Mouse (Mus musculus) heart, embryonic 15.5 days (tissue): ENCODE results near the gene Abca2. TPM values are rescaled to one million over a fixed set of nuclear protein-coding genes. Genes with fewer than 3 reads are reported as not detected.
"Not testable (repeated sequence)": the region's sequence is repeated elsewhere in the genome, so short reads cannot be mapped to it uniquely, and the experiment has no call there.

Experiments
- ATAC-seq: fragments of 200-750 bp; cut with Nextera tagmentation; replicated peaks from 2 replicates; pipeline ENCODE4 v1.8.0; 2017; ENCODE audit warnings: low read depth, moderate TSS enrichment; ENCODE audit not compliant: insufficient number of reproducible peaks, insufficient read depth, low FRiP score
- H3K27ac ChIP-seq: fragments of 300-500 bp; sonication (generic); 2 replicates; pipeline ENCODE4 v1.5.1; 2015; ENCODE audit warnings: mild to moderate bottlenecking, inconsistent platforms
- H3K27me3 ChIP-seq: fragments of 300-500 bp; sonication (generic); 2 replicates; pipeline ENCODE4 v1.6.1; 2015; ENCODE audit warnings: inconsistent platforms
- H3K36me3 ChIP-seq: fragments of 300-500 bp; sonication (generic); 2 replicates; pipeline ENCODE4 v1.6.1; 2015; ENCODE audit warnings: mild to moderate bottlenecking, inconsistent platforms
- H3K4me1 ChIP-seq: fragments of 300-500 bp; sonication (generic); replicated peaks from 2 replicates; pipeline ENCODE4 v1.6.1; 2015; ENCODE audit warnings: inconsistent platforms
- H3K4me2 ChIP-seq: fragments of 300-500 bp; sonication (generic); 2 replicates; pipeline ENCODE4 v1.6.1; 2015; ENCODE audit warnings: inconsistent platforms, mild to moderate bottlenecking, moderate library complexity
- H3K4me3 ChIP-seq: fragments of 300-500 bp; sonication (generic); 2 replicates; pipeline ENCODE4 v1.5.1; 2015; ENCODE audit warnings: mild to moderate bottlenecking, inconsistent platforms
- H3K9ac ChIP-seq: fragments of 300-500 bp; sonication (generic); 2 replicates; pipeline ENCODE4 v1.6.1; 2015; ENCODE audit warnings: mild to moderate bottlenecking, inconsistent platforms
- H3K9me3 ChIP-seq: fragments of 300-500 bp; sonication (generic); replicated peaks from 2 replicates; pipeline ENCODE4 v1.6.1; 2016; ENCODE audit warnings: inconsistent platforms
- WGBS: fragments of 180-500 bp; shearing (Covaris S2); methylation state at CpG from one replicate; pipeline ENCODE4 v1.1.7; 2015; ENCODE audit warnings: mixed read lengths; 5-methylcytosine and 5-hydroxymethylcytosine counted together
- polyA plus RNA-seq: library from polyadenylated mRNA; unstranded; fragments of >200 nt; fragmentation: Nextera tagmentation; extraction: Ambion mirVana; gene quantifications from 2 replicates; pipeline ENCODE4 v1.2.1, GENCODE M21; 2015

Abca2 gene
- polyA plus RNA-seq, 1 experiment from 2014 or later: 3.5 TPM

- Histone ChIP-seq H3K36me3 (no peaks in the 10 kb centered on the region), H3K4me3 (peak overlapping the region; percentile 18; the same call in 1 of the 2 replicates), H3K4me2 (peak overlapping the region; percentile 44), H3K9me3 (no peaks in the 10 kb centered on the region), H3K27ac (no peak overlapping the region), H3K9ac (no peak overlapping the region), H3K27me3 (peaks cover 94% of the 10 kb centered on the region), H3K4me1 (peaks cover 18% of the 10 kb centered on the region)
- WGBS: 3% methylated on average over 17 of the region's 17 CpGs
- no peak for ATAC-seq
These were observed 27.7 kb upstream of the Abca2 start for GRCm38 (mm10) chr2:25400764-25401163.

GRCm38 (mm10) chr2:25402377-25402971 is 26.0 kb upstream of the Abca2 start:
- peak overlapping the region; percentile 60; the same call in 1 of the 2 replicates for H3K9ac ChIP-seq
- H3K27me3 ChIP-seq: peaks cover 85% of the 10 kb centered on the region
- ATAC-seq: no peak
- H3K36me3 ChIP-seq: no peaks in the 10 kb centered on the region
- H3K27ac ChIP-seq: no peak overlapping the region
- peaks cover 10% of the 10 kb centered on the region for H3K4me1 ChIP-seq
- 2% methylated on average over 13 of the region's 13 CpGs for WGBS
- H3K4me2 ChIP-seq: peak overlapping the region; percentile 70
- peak overlapping the region; percentile 60 for H3K4me3 ChIP-seq
- H3K9me3 ChIP-seq: no peaks in the 10 kb centered on the region

GRCm38 (mm10) chr2:25402972-25403601 is 25.4 kb upstream of the Abca2 start:
- Histone ChIP-seq H3K27ac (peak overlapping the region; percentile 4; the same call in 1 of the 2 replicates), H3K4me2 (peak overlapping the region; percentile 70), H3K36me3 (no peaks in the 10 kb centered on the region), H3K9me3 (no peaks in the 10 kb centered on the region), H3K4me3 (peak overlapping the region; percentile 60), H3K27me3 (peaks cover 80% of the 10 kb centered on the region), H3K4me1 (peaks cover 10% of the 10 kb centered on the region), H3K9ac (peak overlapping the region; percentile 60)
- WGBS: 1% methylated on average over 52 of the region's 54 CpGs
- peak; percentile 65; the same call in 1 of the 2 replicates for ATAC-seq

GRCm38 (mm10) chr2:25403994-25404393 is 24.5 kb upstream of the Abca2 start:
- WGBS: 77% methylated on average over 4 of the region's 4 CpGs
- no peaks in the 10 kb centered on the region for H3K9me3 ChIP-seq
- H3K27me3 ChIP-seq: peaks cover 77% of the 10 kb centered on the region
- H3K4me2 ChIP-seq: peak overlapping the region; percentile 70; the same call in 1 of the 2 replicates
- H3K4me1 ChIP-seq: peaks cover 10% of the 10 kb centered on the region
- no peak overlapping the region for H3K27ac ChIP-seq
- no peaks in the 10 kb centered on the region for H3K36me3 ChIP-seq
- no peak overlapping the region for H3K9ac ChIP-seq
- peak overlapping the region; percentile 60 for H3K4me3 ChIP-seq
- no peak for ATAC-seq

- WGBS: 72% methylated on average over 10 of the region's 10 CpGs
- ATAC-seq: no peak
- H3K36me3 ChIP-seq: no peaks in the 10 kb centered on the region
- no peaks in the 10 kb centered on the region for H3K4me1 ChIP-seq
- H3K27ac ChIP-seq: no peak overlapping the region
- no peak overlapping the region for H3K4me2 ChIP-seq
- H3K27me3 ChIP-seq: peaks cover 37% of the 10 kb centered on the region
- no peaks in the 10 kb centered on the region for H3K9me3 ChIP-seq
- H3K4me3 ChIP-seq: no peak overlapping the region
- no peak overlapping the region for H3K9ac ChIP-seq
These were observed 19.6 kb upstream of the Abca2 start for GRCm38 (mm10) chr2:25408908-25409307.

GRCm38 (mm10) chr2:25413436-25413835 is 15.1 kb upstream of the Abca2 start:
- not testable (repeated sequence) for H3K4me1 ChIP-seq, ATAC-seq
- peaks cover 13% of the 10 kb centered on the region; the same call in 1 of the 2 replicates for H3K27me3 ChIP-seq

GRCm38 (mm10) chr2:25417426-25417825 is 11.1 kb upstream of the Abca2 start:
- no peak overlapping the region for H3K4me2 ChIP-seq
- H3K36me3 ChIP-seq: no peaks in the 10 kb centered on the region
- no peak overlapping the region for H3K4me3 ChIP-seq
- H3K4me1 ChIP-seq: peaks cover under 1% of the 10 kb centered on the region; the same call in 1 of the 2 replicates
- no peaks in the 10 kb centered on the region for H3K9me3 ChIP-seq
- WGBS: 36% methylated on average over 3 of the region's 3 CpGs
- no peak overlapping the region for H3K27ac ChIP-seq
- ATAC-seq: no peak
- H3K27me3 ChIP-seq: peaks cover under 1% of the 10 kb centered on the region; the same call in 1 of the 2 replicates
- H3K9ac ChIP-seq: no peak overlapping the region

More at GRCm38 (mm10) chr2:25413436-25413835, 15.1 kb upstream of the Abca2 start:
- not testable (repeated sequence) for H3K9ac ChIP-seq, H3K4me3 ChIP-seq, H3K27ac ChIP-seq, H3K9me3 ChIP-seq, H3K4me2 ChIP-seq, H3K36me3 ChIP-seq

GRCm38 (mm10) chr2:25421896-25422295 is 6.6 kb upstream of the Abca2 start:
- no peak overlapping the region for H3K4me3 ChIP-seq
- H3K9ac ChIP-seq: no peak overlapping the region
- no peaks in the 10 kb centered on the region for H3K9me3 ChIP-seq
- no peak for ATAC-seq
- H3K4me2 ChIP-seq: no peak overlapping the region
- H3K27me3 ChIP-seq: peaks cover 44% of the 10 kb centered on the region
- H3K36me3 ChIP-seq: no peaks in the 10 kb centered on the region
- peaks cover 5% of the 10 kb centered on the region; the same call in 1 of the 2 replicates for H3K4me1 ChIP-seq
- no peak overlapping the region for H3K27ac ChIP-seq
- 22% methylated on average over 3 of the region's 3 CpGs for WGBS

GRCm38 (mm10) chr2:25422587-25423410 is 5.7 kb upstream of the Abca2 start, which contains the start of gene Fut7:
Gene Fut7 (plus strand): TSS chr2:25423267.
- Histone ChIP-seq H3K4me2 (no peak within 1 kb of the TSS), H3K27ac (no peak within 1 kb of the TSS)
- 0 out of 2 replicates have a peak, but pooled peaks have one; percentile 5 for ATAC-seq

GRCm38 (mm10) chr2:25423626-25424025 is 4.9 kb upstream of the Abca2 start:
- no peak overlapping the region for H3K4me3 ChIP-seq
- H3K4me2 ChIP-seq: no peak overlapping the region
- no peak overlapping the region for H3K27ac ChIP-seq
- peaks cover 44% of the 10 kb centered on the region for H3K27me3 ChIP-seq
- H3K4me1 ChIP-seq: peaks cover 7% of the 10 kb centered on the region; the same call in 1 of the 2 replicates
- 20% methylated on average over 1 of the region's 1 CpGs for WGBS
- no peak overlapping the region for H3K9ac ChIP-seq
- no peaks in the 10 kb centered on the region for H3K36me3 ChIP-seq
- no peaks in the 10 kb centered on the region for H3K9me3 ChIP-seq
- ATAC-seq: no peak

More at GRCm38 (mm10) chr2:25422587-25423410, 5.7 kb upstream of the Abca2 start, which contains the start of gene Fut7:
- peaks cover 44% of the 10 kb centered on the region for H3K27me3 ChIP-seq
- peaks cover 5% of the 10 kb centered on the region; the same call in 1 of the 2 replicates for H3K4me1 ChIP-seq
- no peaks in the 10 kb centered on the region for H3K9me3 ChIP-seq
- 51% methylated on average over 17 of the region's 17 CpGs for WGBS
- no peak within 1 kb of the TSS for H3K4me3 ChIP-seq
- no peak within 1 kb of the TSS for H3K9ac ChIP-seq
- no peaks in the 10 kb centered on the region for H3K36me3 ChIP-seq

GRCm38 (mm10) chr2:25425481-25425880 is 3.0 kb upstream of the Abca2 start:
- Histone ChIP-seq H3K27ac (no peak overlapping the region), H3K4me3 (no peak overlapping the region), H3K4me2 (no peak overlapping the region), H3K4me1 (peaks cover 22% of the 10 kb centered on the region), H3K9me3 (no peaks in the 10 kb centered on the region), H3K27me3 (peaks cover 49% of the 10 kb centered on the region), H3K9ac (no peak overlapping the region), H3K36me3 (no peaks in the 10 kb centered on the region)
- WGBS: 40% methylated on average over 27 of the region's 27 CpGs
- ATAC-seq: no peak
